Mouse (Mus musculus) adrenal gland (tissue): ENCODE measurements around the gene Tsnaxip1.

Experiments used
- intact Hi-C: fragments of 180-260 bp; cut with DNase I; formaldehyde crosslinking; loops from one replicate; pipeline ENCODE4 v1.15.1; 2025

Gene Tsnaxip1

GRCm38 (mm10) chr8:105812511-105812910, 15.0 kb upstream of the Tsnaxip1 start:
- intact Hi-C loops: no loop called here

- intact Hi-C loops: no loop called here
Observed at GRCm38 (mm10) chr8:105813241-105813640, 14.3 kb upstream of the Tsnaxip1 start.

- intact Hi-C loops: no loop called here
Observed at GRCm38 (mm10) chr8:105819659-105820058, 7.9 kb upstream of the Tsnaxip1 start.

GRCm38 (mm10) chr8:105820925-105821324, 6.6 kb upstream of the Tsnaxip1 start:
- intact Hi-C loops: no loop called here

- intact Hi-C loops: no loop called here
Observed at GRCm38 (mm10) chr8:105825506-105825905, 2.0 kb upstream of the Tsnaxip1 start.

GRCm38 (mm10) chr8:105826379-105826778, 1.2 kb upstream of the Tsnaxip1 start:
- intact Hi-C loops: no loop called here

- intact Hi-C loops: loop anchor here (10.0 kb wide), 1 partner anchor 191 kb away; no protein-coding TSS in a partner anchor
Observed at GRCm38 (mm10) chr8:105833740-105834139, 6.2 kb downstream of the Tsnaxip1 start.

- intact Hi-C loops: loop anchor here (5.0 to 10.0 kb wide), 2 partner anchors 97 to 189 kb away; partner anchors contain the start of gene Ctrl
Observed at GRCm38 (mm10) chr8:105835318-105835717, 7.8 kb downstream of the Tsnaxip1 start.

- intact Hi-C loops: loop anchor here (5.0 to 10.0 kb wide), 2 partner anchors 95 to 188 kb away; partner anchors contain the start of gene Ctrl
Observed at GRCm38 (mm10) chr8:105836991-105837390, 9.5 kb downstream of the Tsnaxip1 start.

- intact Hi-C loops: loop anchor here (5.0 to 10.0 kb wide), 2 partner anchors 93 to 186 kb away; partner anchors contain the start of gene Ctrl
Observed at GRCm38 (mm10) chr8:105839209-105839608, 11.7 kb downstream of the Tsnaxip1 start.

- intact Hi-C loops: no loop called here
Observed at GRCm38 (mm10) chr8:105846678-105847077, 19.1 kb downstream of the Tsnaxip1 start.

- intact Hi-C loops: no loop called here
Observed at GRCm38 (mm10) chr8:105850014-105850413, 22.5 kb downstream of the Tsnaxip1 start.

- intact Hi-C loops: no loop called here
Observed at GRCm38 (mm10) chr8:105850611-105851010, 23.1 kb downstream of the Tsnaxip1 start.

GRCm38 (mm10) chr8:105851651-105852143, 24.2 kb downstream of the Tsnaxip1 start:
- intact Hi-C loops: no loop called here

GRCm38 (mm10) chr8:105852146-105852729, 24.7 kb downstream of the Tsnaxip1 start:
- intact Hi-C loops: no loop called here

GRCm38 (mm10) chr8:105853178-105853577, 25.6 kb downstream of the Tsnaxip1 start, which contains the start of gene Cenpt:
TSS of gene Cenpt (minus strand) at chr8:105853278.
- intact Hi-C loops: no loop called here

GRCm38 (mm10) chr8:105854303-105854702, 26.8 kb downstream of the Tsnaxip1 start:
- intact Hi-C loops: no loop called here

- intact Hi-C loops: no loop called here
Observed at GRCm38 (mm10) chr8:105854715-105855216, 27.2 kb downstream of the Tsnaxip1 start, which contains the start of gene Thap11. TSS of gene Thap11 (plus strand) at chr8:105855132.

GRCm38 (mm10) chr8:105855248-105856167, 28.0 kb downstream of the Tsnaxip1 start:
- intact Hi-C loops: no loop called here

GRCm38 (mm10) chr8:105856168-105856835, 28.8 kb downstream of the Tsnaxip1 start:
- intact Hi-C loops: no loop called here

GRCm38 (mm10) chr8:105858495-105858894, 31.0 kb downstream of the Tsnaxip1 start:
- intact Hi-C loops: no loop called here
